Mouse (Mus musculus): ENCODE measurements at regions not wholly inside any gene's neighbourhood (a gene's known extent, or its start where the extent isn't known, plus 50 kb on each side); places are given as distances from the start of the nearest gene placed in this dataset.

DNA sequence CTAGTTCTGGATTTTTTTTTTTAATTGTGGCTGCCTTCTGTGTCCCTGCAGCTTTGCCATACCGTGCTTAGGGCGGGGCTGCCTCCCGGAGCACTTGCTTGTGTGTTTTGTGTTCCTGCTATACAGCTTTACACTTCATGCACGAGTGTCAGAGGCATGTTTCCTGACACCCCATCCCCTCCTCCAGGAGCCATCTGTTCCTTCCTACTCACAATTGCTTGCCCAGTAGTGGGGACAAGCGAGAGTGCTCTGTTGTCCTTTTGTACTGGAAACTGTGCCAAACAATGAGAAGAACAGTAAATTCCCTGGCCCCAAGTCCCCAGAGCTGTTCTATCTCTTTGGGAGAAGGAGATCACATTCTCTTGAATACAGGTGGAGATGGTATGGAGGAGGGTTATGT is 53.5 kb downstream of the Csf2 start:
- DNase-seq (ENCODE audit: low read depth), result no peak

DNA sequence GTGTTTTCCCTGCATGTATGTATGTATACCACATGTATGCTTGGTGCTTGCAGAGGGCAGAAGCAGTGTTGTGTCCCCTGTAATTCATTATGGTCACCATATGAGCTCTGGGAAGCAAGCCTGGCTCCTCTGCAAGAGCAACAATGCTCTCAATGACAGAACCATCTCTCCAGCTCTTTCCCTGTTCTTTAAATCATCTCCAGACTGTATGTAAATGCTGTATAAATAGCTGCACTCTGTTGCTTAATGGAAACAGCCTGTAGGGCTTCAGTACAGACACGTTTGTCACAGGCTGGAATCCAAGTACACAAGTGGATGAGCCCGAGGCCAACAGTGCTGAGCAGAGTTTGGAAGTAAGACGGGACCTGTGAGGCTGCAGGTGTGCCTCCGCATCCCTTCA is 54.7 kb downstream of the Csf2 start:
- no peak for DNase-seq (ENCODE audit: low read depth)

DNA sequence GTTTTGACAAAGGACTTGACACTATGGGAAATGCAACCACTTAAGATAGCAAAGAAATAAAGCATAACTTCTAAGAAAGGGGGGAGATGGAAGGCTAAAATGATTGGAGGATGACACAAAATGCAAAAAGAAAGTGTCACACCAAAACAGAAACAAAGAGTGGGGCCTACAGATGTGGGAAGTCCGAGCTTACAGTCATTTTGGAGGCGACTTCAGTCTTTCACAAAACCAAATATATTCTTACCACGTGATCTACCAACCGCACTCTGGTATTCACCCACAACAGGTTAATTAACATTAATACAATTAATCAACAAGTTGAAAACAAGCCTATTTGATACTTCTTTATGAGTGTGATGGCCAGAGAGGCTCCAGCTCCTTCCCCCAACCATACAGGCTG is 57.2 kb downstream of the Csf2 start:
- peak; percentile 34 for DNase-seq (ENCODE audit: low read depth)

DNA sequence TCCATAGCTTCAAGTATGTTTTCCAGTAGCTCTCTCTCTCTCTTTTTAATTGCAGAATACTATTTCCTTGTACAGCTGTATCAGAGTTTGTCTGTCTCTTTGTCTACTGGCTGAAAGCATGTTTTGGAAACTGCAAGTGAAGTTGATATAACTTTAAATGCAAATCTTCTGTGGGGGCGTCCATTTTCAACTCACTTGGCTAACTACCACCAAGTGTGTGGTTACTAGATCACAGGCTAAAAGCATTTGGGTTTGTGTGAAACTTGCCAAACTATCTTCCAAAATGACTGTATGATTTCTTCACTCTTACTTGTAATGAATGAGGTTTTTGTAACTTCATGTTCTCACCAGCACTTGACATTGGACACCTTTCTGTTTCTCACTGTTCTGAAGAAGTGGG is 61.6 kb downstream of the Csf2 start:
- DNase-seq (ENCODE audit: low read depth), result no peak

DNA sequence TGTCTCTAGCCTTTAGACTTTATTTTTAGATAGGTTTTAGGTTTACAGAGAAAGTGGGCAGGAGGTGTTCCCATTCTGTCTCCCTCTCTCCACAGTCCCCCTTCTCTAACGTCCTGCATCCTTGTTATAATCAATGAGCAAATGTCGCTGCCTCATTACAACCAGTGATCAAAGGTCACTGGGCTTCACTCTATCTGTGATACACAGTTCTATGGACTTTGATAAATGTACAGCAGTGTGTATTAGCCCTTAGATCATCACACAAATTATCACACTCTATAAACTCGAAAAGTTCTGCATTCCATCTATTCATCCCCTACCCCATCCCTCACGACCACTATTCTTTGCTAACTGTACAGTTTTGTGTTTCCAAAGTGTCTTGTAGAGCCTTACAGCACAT is 62.1 kb downstream of the Csf2 start:
- no peak for DNase-seq (ENCODE audit: low read depth)

DNA sequence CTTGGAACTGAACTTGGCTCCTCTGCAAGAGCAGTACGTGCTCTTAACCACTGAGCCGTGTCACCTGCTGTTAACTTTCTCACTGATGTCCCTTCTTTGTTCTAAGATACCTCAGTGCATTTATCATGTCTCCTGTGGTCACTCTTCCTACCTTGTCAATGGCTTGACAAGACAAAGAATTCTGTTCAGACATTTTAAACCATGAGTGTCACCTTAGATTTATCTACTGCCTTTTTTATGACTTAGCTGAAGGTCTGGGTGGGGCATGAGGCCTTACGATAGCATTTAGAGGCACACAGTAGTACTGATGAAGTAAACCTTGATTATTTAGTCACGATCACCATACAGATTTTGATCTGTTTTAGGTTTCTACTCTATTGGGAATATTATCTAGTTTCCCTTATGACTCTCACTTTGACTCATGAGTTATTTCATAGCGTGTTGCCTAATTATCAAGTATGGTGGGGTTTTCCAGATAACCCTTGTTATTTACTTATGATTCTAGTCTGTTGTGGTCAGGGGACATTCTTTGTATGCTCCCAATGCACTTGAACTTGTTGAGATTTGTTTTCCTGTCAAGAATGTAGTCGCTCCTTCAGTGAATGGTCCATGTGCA is 63.6 kb downstream of the Csf2 start:
- no peak for DNase-seq (ENCODE audit: low read depth)

DNA sequence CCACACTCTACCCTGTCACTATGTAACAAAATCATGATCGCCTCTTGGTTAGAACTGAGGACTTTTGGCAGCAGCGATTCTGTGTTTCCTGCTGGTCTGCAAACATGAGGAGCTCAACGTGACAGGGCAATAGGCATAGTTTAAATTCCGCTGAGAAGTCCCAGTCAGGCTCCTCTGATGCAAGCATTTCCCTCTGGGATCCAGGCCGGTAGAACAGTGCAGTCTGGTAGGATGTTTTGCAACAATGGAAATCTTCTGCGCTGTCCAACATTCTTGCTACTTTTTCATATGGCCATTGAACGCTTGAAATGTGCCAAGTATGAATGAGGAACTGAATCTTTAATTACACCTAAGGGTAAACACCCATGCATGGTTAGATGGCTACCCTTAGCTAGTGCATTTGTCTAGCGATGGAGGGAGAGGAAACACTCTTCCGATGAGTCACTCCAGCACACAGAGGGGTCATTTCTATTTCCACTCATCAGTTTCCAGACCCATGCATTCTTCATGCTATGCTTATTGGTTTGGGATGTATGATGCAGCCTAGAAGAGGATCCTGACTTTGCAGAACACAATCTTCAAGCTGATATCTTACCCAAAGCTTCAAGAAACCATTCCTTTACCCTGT is 67.7 kb downstream of the Csf2 start:
- DNase-seq (ENCODE audit: low read depth), result no peak

All from induced T-regulatory cell, adult 2 months (primary cell).